Mouse (Mus musculus) urinary bladder, postnatal 36 days (tissue): ENCODE results near the gene F10.
"Not testable (repeated sequence)": the region's sequence is repeated elsewhere in the genome, so short reads cannot be mapped to it uniquely, and the experiment has no call there.

Experiments used
- DNase-seq, 2 experiments: peaks; one replicate each; pipeline ENCODE4 v3.0.0; 2022; ENCODE audit warnings: low spot score in 2 of 2, mixed read lengths in 1 of 2

F10 gene

DNA sequence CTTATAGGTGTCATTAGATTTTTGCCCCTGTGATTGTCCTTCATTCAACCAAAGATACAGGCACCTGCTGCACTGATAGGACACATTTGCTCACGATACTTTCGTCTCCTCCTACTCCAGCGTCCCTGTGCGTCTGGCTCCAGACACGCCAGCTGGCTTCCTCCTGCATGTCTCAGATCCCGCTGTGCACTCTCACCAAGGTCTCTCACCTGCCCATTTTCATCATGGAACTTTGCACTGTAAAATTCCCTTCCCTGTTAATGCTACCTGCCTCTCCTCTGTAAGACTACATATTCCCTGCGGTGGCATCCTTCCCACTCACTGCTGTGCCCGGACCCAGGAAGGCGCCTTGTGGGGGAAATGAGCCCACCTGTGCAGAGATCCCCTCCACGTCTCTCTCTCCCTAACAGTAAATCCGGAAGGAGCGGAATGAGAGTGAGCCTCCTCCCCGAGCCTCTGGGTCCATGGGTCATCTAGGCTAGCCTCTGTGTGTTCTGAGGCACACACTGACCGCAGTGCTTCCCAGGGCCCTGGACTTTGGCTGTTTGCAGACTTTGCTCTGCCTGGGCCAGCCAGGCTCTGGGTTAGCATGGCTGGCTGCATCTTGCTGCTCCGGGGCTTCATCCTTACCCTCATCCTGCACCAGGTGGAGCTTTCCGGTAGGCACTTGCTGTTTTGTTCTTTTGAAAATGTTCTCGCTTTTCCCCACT is 23.5 kb downstream of the F10 start, which contains the start of gene Proz:
Gene Proz, plus strand, starts transcription at position 474 of the 710 bp plus-strand sequence.
- no peak for DNase-seq

DNA sequence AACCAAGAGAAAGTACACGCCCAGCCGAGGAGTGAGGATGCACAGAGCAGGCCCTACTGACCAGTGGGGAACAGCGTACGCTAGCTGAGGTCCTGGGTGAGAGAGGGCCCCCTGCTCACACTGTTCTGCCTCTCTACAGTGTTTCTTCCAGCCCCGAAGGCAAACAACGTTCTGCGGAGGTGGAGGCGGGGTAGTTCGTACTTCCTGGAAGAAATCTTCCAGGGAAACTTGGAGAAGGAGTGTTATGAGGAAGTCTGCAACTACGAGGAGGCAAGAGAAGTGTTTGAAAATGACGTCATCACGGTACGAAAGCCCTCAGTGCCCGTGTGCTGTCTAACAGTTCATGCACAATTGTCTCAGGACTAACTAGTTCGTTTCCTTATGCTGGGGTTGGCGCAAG is 26.0 kb downstream of the F10 start:
- DNase-seq: no peak

DNA sequence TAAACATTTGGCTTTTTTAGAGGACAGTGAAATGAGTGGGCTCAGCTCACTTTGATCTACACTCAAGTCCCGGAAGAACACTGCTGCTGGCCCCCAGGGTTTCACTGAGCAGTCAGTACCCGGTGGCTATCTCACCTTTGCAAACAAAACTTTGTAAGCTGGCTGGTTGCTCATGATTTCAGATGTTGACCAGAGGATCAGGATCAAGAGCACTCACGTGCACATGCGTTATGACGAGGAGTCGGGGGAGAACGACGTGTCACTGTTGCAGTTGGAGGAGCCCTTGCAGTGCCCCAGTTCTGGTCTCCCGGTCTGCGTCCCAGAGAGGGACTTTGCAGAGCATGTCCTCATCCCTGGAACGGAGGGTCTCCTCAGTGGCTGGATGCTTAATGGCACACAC is 36.1 kb downstream of the F10 start:
- DNase-seq: no peak

DNA sequence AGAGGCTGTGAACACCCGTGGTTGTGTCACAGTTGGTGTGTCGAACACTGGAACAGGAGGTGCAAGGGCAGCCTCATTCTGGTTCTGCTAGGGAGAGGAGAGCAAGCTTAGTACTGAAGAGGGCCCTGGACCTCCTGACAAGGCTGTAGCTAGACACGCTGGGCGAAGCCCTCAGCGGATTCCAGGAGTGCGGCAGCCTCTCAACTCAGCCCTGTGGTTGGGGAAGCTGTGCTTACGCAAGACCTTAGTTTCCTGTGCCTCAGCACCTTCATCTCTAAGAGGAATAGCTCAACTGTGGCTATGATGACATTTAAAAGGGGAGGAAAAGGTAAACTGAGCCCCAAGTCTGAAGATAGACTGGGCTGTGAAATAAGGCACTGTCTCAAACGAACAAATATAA is 37.9 kb downstream of the F10 start:
- no peak for DNase-seq

DNA sequence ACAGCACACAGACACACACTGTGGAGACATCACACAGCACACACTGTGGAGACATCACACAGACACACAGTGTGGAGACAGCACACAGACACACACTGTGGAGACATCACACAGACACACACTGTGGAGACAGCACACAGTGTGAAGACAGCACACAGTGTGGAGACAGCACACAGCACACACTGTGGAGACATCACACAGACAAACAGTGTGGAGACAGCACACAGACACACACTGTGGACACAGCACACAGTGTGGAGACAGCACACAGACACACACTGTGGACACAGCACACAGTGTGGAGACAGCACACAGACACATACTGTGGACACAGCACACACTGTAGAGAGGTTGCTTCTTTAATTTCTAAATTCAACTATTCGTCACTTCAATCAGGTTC is 38.5 kb downstream of the F10 start:
- DNase-seq: not testable (repeated sequence)

DNA sequence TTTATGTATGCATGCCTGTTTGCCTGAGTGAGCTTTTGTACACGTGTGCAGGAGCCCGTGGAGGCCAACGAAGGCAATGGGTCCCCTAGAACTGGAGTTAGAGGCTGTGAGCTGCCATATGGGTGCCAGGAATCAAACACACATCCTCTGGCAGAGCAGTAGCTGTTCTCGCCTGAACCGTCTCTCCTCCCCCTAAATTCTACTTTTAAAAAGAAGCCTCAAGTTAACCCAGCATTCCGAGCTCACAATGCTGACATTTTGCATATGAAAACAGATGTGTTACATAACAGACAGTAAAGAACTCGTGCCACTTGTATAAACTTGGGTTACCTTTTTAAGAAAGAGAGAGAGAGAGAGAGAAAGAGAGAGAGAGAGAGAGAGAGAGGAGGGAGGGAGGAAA is 40.4 kb downstream of the F10 start:
- no peak for DNase-seq

DNA sequence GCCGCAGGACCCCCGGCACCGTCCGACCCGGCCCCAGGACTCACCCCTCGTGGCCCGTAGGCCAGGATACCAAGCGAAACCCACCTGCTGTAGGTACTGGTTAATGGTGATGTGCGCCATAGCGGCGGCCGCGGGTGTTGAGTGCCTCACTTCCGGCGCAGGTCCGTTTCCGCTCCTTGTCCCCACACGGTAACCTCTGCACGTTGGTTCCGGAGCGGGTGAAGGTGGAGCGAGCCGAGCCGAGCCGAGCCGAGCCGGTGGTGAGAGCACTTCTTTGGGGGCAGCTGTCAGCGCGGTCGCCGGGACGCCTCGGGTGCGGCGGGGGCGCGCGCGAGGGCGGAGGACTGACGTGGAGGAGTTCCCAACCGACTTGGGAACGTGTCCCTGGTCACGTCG is 67.6 kb downstream of the F10 start:
- DNase-seq: peak; percentile 88 to 91

DNA sequence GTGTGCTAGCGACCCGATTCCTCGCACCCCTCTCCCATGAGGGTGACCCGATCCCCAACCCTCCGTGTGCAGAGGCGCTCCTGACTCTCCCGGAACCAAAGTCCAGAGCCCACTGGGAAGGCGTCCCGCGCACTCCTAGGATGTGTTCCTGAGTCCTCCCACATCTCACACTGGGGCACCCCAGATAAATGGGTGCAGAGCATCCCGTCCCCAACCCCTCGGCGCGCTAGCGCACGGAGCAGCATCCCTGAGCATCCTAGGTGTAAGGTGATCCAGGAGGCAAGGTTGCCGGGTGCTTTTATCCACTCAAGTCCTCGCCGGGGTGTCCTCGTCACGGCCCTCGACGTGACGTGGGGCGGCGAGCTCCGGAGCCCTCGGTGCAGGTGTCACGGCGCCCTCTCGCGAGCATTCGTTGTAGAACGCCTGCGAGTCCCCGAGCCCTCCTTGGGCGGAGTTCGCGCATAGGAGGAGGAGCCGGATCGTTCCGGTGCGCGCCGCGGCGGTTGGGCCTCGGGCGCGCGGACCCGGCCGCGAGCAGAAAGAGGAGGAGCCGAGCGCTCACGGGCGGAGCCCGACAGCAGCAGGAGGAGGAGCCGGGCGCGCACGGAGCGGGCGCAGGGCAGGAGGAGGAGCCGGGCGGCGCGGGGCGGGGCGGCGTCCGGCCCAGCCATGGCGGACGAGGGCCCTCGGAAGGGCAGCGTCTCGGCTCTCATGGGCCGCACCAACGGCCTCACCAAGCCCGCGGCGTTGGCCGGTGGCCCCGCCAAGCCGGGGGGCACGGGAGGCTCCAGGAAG is 68.2 kb downstream of the F10 start, which contains the start of the genes Pcid2 and Cul4a:
Gene Pcid2, minus strand, starts transcription at position 373 of the 795 bp plus-strand sequence.
Gene Cul4a, plus strand, starts transcription at position 535 of the 795 bp plus-strand sequence.
- peak; percentile 92 to 96 for DNase-seq

DNA sequence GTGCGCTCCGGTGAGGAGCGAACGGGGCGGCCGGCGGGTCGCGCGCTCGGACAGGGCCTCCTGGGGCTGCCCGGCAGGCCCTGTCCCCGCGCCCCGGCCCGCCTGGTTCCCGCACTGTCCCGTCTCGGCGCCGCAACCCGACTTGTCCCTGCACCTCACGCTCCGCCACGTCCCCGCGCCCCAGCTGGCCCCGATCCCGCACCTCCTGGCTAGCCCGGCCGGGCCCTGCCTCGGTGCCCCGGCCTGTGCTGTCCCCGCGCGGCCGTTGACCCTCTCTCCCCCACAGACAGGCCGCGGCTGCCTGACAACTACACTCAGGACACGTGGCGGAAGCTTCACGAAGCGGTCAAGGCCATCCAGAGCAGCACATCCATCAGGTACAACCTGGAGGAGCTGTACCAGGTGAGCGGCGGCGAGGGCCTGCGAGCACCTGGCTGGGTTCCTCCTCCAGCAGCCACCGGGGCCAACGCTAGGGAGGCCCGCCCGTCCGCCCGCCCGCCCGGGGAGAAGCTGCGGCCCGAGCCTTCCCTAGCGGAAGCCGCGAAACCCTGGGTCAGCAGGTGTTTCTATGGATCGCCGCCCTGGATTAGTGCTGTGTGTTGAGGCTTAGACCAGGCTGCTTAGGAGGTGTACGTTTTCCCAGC is 68.9 kb downstream of the F10 start:
- DNase-seq: peak; percentile 27 to 49
